Mouse (Mus musculus) 416B (cell line): Measurements from ENCODE around the gene Rara.

Experiments used
- DNase-seq: peaks from one replicate; pipeline ENCODE4 v3.0.0; 2011; ENCODE audit warnings: low read depth

The Rara gene

DNA sequence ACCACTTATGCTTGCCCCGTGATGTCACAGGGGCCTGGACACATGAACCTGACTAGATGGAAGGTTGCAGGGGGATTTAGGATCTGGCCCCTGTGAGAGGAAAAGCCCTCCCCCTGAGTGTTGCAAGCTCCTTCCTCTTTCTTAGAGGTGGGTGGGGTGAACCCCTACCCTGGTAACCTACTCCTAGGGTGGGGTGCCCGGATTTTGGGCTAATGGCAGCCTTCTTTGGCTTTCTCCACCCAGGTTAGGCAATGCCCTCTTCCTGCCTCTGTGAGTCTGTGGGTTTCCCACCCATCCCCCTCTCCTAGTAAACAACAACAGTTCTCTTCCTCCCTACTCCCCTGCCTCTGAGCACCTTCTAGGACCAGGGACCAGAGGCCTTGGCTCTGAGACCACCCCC, 25.1 kb downstream of the Rara start:
- peak; percentile 77 for DNase-seq

DNA sequence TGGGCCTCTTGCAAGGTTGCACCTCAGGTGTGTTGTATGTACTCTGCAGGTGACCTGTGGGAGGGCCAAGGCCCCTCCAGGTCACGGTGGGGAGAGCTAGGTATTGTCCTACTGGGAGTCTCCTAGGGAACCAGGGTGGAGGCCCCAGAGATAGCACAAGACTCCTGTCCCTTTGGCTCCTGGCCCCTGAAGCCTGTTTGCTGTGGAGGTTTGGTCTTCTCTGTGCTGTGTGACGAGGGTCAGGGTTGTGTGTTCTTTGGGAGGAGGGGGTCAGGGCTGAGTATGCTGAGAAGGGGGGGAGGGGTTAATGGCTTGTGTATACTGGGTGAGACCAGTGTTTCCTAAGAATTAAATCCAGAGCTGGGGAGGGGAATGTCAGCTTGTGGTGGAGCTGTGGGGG, 25.7 kb downstream of the Rara start:
- no peak for DNase-seq

DNA sequence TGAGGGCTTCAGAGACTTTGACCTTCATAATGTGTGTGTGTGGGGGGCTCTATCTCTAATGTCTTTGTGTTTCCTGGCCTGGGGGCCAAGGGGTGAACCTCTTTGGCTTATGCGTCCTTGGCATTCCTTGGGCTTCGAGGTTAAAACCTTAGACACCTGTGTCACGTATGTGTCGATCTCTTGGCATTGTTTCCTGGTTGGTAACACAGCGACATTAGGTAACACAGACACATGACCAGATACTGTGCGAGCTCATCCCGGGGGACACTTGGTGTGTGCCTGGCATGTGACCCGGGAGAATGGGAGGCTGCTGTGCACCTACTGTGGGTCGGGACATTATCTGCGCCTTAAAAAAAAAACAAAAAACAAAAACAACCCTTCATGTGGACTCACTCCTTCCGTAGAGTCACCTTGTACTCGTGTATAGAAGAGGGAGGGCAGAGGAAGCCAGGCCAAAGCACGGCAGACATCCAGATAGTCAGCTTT, 26.3 kb downstream of the Rara start:
- DNase-seq = no peak

DNA sequence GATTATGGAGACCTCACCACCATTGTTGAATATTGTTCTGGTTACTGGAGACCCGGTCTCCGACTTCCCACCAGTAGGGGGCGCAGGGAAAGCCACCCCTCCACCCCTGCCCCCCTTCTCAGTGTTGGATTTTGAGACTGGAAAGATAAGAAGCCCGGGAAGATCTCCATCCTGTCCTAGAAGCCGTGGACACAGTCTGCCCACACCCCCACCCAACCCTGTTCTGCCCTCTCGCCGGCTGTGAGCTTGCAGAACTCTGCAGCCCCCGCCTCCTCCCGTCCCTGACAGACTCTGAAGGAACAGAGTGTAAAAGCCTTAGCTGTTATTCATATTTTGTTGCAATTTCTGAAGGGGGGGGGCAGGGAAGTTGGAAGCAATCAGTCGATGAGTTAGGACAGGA, 26.8 kb downstream of the Rara start:
- peak; percentile 35 for DNase-seq

DNA sequence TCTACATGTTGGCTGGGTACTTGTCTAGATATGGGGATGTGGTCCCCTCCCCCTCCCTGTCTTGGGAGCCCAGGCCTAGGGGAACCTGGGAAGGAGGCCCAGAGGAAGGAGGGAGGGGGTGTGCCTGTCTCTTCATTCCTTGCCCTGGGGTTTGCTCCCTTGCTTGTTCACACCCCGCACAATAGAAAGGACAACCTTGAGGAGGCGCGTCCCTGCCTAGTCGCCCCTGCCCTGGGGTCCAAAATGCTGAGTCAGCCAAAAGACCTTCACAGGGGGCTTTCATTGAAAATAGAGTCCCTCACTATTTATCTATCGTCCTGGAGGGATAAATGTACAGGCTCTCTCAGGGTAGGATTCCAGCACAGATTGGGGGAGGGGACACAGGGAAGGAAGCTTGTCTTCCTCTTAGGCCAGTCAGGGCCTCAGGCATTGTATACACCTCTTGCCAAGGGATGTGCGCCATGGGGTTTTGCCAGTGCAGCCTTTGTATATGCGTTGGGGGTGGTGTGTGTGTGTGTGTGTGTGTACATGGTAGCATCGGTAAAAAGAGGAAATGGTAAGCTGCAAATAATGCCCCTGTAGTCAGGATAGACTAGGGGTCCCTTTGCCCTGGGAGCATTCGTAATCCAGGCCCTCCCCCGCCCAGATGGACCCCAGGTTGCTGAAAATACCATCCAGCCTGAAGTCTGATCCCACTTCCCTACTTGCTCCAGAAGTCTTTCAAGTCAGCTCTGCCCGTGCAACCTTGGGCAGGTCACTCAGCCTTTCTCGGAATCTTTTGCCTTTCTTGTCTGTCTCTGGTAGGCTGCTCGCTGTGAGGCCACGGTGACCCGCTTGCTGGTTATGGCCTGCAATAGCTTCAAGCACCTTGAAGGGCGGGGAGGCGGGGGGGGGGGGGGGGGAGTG, 27.4 kb downstream of the Rara start:
- DNase-seq = no peak

DNA sequence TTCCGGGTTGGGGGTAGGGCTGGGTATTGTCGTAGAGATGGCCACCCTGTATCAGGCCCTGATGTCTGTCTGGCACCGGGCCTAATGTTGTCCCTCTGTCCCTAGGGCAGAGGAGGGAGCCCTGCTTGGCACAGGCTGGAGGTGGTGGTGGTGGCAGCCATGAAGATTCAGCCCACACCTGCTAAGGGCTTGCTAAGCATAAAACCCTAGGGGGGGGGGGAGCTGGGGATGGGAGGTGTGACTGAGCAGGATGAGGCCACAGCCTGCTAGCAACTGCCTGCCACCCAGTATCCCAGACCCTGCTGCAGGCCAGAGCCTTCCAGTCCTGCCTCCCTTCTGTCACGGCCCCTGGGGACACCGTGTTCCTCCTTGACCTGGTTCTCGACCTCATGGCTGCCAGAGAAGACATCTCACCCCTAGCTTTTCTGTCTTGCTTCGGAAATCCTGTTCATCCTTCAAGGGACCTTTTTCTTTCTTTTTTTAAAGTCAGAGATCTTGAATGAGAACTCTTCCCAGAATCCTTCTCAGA, 28.2 kb downstream of the Rara start:
- no peak for DNase-seq

DNA sequence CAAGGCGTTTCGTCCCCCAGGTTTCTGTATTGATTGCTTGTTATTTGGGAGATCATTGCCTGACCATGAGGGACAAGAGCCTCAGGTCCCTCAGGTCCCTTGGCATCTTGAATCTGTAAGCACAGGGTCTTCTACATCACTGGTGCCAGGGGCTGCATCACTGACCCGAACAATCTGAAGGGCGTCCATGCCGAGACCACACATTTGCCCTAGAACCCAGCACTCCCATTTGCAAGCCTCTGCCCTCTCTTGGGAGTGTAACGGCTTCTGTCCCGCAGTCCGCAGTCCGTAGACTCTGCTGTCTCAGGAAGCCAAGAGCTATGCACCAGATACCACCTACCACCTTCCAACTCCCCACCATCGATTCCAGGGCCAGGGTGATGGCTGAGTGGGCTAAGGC, 28.7 kb downstream of the Rara start:
- no peak for DNase-seq

DNA sequence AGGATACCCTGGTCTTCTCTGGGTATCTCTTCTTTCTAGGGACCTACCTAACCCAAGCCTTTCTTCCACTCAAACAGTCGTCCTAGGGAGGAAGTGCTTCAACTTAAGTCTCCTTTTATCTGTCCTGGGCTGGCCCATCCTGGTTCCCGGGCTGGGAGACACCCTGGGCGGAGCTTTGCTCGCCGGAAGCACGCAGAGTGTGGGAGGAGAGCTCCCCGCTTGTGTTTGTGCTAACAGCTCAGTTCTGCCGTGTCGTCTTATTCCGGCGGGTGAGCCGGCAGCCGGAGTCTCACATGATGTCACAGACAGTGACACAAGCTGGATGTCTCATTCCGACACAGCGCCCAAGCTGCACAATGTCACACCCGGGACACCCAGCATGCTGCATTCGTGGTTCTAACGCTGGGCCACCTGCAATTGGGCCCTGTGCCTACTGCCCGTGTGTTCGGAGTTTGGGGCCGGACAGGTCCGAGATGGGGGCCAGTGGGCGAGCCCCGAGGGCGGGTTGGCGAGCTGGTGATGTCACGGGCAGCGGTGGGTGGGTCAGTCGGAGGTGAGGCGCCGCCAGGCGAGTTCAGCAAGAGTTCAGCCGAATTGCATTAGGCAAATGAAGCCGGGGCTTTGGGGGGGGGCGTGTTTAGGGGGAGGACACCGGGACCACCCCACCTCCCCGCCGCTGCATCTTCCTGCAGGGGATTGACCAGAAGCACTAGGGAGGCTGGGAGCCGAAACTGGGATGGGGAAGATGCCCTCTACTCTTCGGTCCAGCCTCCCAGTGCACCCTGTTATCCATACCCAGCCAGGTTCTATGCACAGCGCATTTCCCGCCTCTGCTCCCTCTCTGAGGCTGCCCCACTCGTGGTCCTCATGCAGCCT, 32.1 kb downstream of the Rara start:
- DNase-seq = peak; percentile 68

DNA sequence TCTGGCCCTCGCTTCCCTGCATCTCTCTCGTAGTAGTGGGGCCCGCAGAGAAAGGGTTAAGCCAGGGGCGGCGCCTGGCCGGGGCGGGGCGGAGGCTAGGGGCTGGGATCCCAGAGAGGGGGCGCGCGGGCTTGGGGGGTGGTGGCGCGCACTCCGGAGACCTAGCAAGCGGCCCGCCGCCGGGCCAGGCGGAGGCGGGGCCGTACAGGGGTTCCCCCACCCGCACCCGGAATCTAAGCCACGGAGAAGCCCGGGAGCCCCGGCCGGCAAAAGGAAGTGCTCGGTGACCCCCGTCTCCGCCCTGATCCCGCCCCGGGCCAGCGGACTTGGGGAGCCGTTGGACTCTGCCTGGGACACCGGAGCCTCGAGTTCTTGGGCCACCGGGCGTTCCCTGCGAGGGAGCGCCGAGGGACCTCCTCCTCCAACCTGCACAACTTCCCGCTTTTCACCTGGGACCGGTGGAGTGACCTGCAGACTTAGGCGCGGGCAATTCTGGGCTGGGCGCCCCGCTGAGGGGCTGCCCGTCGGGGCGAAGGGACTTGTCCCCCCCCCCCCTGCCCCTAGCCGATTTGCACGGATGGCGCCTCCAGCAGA, 32.8 kb downstream of the Rara start:
- DNase-seq = no peak

DNA sequence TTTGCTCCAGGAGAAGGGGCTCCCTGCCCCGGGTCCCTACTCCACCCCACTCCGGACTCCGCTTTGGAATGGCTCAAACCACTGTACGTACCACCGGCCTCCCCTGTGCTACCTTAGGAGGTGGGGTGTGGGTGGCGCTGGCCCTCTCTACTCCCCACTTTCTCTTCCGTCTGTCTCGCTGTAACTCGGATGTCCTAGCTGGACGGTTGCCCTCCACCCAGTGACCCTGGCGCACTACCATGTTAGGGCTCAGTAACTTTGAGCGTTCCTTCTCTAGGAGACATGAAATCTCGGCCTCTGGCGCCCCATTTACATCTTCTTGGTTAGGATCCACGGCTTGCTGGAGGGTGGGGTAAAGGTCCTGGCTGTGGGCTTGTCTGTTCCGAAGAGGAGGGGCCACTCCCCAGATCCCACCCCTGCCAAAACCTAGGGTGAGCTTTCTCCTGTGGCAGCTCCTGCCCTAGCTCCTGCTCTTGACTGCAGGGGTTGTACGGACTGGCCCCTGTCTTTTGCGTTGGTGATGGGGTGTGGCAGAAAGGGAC, 33.5 kb downstream of the Rara start:
- DNase-seq = no peak

DNA sequence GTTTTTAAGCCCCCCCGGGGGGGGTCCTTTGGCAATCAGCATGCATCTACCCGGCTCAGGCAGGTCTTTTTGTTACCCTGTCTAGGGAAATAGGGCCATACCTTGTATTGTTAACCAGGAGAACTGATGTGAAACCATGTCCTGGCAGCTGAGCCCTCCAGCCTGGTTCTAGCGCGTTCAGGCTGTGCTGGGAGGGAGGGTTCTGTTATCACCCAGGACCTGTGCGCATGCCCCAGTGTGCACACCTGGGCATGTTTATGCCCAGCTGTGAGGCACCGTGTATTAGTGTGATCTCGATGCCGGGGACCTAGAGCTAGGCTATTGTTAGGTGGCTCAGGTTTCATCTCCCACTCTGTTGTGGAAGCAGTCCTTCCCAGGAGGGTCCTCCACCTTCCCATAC, 34.1 kb downstream of the Rara start:
- no peak for DNase-seq

DNA sequence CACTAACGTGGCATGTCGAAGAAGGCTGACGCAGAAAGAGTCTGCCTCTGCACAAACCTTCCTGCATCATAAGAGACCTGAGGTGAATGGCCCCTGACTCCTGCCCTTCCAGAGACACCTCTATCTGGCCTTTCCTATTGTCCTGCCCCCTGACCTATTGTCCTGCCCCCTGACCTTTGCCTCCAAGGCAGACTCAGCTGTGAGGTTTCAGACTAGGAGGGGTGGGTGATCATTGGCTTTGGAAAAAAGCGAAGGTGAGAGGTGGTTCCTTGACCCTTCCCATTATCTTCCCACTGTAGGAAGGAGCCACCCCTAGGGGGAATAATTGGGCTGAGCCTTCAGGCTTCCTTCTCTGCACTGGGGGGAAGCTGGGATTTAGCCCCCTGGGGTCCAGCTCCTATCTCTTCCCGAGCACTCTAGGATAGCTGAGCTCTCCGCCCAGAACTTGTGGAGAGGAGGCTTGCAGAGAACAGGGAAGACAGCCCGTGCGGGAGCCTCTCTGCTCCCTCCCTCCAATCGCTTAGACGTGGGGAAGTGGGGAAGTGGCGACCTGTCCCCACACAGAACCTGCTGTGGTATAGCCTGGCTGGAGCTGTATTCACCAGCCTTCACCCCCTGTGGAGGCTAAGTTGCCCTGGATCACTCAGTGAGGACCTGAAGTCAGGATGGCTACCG, 34.9 kb downstream of the Rara start:
- no peak for DNase-seq

DNA sequence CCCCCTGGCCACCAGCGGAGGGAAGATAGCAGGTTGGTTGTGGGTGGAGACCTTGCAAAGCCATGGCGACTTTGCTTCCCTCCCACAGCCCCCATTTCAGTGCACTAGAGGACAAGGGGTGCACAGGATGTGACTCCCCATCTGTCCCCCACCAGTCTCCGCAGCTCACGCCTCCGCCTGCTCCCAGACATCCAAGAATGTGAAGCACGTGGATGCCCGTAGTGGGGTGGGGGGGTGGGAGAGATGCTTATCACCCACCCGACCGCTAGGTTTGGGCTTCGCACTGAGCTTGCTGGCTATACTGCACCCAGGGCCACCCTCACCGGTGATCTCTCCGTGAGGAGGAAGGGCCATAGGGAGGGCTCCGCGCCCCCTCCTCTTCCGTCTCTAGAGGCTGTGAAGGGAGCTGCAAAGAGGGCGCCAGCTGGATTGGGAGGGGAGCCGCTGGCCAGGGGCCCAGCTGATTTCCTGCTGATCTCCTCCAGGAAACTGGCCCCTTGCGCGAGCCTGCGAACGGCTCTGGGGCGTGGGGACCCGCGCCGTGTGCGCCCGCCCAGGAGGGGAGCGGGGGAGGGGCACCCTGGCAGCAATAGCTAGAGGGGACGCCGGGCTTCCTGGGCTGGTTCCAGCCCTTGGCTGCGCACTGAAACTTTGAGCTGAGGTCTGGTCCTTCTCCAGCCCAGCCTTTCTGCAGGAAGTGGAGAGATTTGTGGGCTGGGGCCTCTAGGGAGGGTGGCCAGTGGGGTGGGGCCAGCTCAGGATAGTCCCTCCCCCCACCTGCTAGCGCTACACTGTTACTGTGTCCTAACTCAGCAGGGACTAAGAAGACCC, 35.8 kb downstream of the Rara start:
- peak; percentile 84 for DNase-seq

DNA sequence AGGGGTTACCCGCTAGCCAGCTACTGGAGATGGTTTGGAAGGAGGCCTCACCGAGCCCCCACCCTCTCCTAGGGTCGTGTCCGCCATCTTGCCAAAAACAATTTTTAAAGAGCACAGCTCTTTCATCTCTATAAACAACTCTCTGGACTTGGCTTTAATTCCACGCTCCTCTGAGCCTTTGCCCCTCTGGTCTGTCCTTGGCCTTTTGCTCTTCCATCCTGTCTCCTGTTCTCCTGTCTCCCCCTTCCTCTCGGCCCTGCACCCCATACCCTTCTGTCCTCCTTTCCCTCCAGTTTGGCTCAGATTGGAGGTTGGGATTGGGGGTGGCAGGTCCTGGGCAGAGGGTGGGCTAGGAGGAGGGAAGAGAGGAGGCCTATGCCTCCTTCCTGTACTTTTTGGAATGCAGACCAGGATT, 36.6 kb downstream of the Rara start:
- DNase-seq = no peak

DNA sequence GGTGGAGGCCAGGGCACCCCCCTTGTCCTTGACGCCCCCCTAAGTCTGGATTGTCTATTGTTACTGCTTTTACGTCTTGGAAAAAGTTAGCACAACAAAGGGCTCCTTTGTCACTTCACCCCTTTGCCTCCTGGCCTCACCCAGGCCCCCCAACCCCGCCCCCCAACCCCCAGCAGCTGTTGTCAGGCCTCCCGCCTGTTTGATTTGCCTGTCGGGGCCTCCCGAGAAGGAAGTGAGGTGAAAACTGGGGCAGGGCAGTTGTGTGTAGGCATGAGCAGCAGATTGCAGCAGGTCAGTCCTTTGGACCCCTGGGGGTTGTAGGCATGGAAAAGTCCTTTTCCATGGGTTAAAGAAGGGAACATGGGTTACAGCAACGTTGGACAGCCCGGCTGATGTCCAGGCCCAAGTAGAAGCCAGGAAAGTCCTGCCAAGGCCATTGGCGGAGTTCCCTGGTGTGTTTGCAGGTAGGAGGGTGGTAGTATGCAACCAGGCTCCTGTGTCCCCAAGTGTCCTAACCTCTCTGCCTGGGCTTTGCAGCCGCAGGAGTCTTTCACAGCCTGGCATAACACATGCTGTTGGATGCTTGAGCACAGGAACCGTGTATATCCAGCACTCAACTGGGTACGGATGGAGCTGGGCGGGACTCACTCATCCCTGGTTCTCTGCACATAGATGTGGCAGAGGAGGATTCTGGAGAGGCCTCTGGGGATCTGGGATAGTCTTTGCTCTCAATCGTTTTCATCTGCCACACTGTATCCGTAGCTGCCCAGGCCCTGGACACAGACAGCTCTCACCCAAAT, 37.2 kb downstream of the Rara start:
- DNase-seq = no peak

DNA sequence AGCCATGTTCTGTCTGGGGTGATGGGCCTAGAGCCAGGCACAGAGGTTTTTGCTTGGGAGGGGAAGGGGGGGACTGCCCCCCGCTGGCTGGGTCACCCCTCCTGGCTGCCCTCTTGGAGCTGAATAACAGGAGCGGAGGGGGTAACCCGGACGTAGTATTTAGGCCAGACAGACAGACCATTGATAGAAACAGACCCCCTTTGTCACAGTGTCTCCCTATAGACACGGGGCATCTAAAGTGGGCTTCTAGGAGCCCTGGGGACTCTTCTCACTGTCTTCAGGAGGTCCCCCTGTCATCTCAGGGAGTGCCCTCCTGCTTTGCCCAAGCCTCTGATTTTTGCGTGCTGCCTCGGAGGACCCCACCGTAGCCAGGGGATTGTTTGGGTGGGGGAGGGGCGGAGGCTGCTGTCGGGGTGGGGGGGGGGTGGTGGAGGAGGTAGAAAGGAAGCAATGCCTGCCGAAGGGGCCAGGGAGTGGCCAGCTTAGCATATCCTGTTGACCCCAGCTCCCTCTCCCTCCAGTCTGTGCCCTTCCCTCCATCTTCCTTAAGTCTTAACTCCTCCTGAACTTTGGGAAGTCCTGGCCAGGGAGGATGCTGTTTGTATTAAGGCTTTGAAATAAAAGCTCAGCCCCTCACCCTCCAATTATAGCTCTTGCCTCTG, 37.9 kb downstream of the Rara start:
- no peak for DNase-seq

DNA sequence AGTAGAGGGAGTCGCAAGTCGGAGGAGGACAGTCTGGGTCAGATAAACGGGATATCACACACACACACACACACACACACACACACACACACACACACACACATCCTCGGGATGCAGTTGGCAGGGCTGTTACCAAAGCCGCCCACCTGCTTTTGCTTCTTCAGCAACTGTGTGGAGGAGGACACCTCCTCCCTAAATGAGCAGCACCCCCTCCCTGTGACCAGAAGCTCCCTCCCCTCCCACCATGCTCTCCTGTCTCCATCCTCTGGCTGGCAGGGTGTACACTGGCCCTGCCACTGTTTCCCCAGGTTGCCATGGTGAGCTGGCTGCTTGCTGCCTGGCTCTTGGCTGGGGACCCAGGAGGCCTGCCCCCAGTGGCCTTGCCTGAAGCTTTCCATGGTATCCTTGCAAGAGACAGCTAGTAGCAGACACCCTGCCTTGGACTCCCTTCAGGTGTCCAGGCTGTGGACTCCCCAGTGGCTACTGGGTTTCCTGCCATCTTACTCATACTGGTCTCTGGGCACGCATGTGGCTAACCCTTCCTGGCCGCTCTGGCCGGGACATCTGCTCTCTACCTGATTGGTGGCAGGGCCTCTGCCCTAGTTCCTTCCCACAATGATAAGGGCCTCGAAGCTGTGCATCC, 39.0 kb downstream of the Rara start:
- peak; percentile 84 for DNase-seq

DNA sequence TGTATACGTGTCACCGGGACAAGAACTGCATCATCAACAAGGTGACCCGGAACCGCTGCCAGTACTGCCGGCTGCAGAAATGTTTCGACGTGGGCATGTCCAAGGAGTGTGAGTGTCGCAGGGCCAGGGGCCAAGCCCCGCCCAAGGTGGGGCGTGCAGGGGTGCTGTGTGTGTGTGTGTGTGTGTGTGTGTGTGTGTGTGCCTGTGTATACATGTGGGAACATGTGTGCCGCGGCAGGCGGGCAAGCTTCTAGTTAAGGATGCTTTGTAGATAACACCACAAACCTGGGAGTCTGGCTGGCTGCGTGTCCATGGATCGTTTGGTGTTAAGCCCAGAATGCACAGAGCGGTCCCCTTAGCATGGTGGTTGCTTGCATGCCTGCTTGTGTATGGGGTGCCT, 40.5 kb downstream of the Rara start:
- no peak for DNase-seq
